Mouse (Mus musculus): ENCODE measurements around the gene Lrba.

Lrba gene

GRCm38 (mm10) chr3:86253791-86254190 is 29.3 kb downstream of the Lrba start:
- DNase-seq (ENCODE audit: inconsistent ontology term), result no peak

GRCm38 (mm10) chr3:86268074-86268702 is 43.7 kb downstream of the Lrba start:
- DNase-seq (ENCODE audit: inconsistent ontology term), result peak; percentile 15

GRCm38 (mm10) chr3:86275651-86276050 is 51.2 kb downstream of the Lrba start:
- DNase-seq (ENCODE audit: inconsistent ontology term), result no peak

GRCm38 (mm10) chr3:86291326-86291725 is 66.8 kb downstream of the Lrba start:
- no peak for DNase-seq (ENCODE audit: inconsistent ontology term)

- no peak for DNase-seq (ENCODE audit: inconsistent ontology term)
Measured at GRCm38 (mm10) chr3:86294866-86295265, 70.4 kb downstream of the Lrba start.

GRCm38 (mm10) chr3:86296214-86296613 is 71.7 kb downstream of the Lrba start:
- DNase-seq (ENCODE audit: inconsistent ontology term), result no peak

GRCm38 (mm10) chr3:86308833-86309232 is 84.4 kb downstream of the Lrba start:
- no peak for DNase-seq (ENCODE audit: inconsistent ontology term)

- DNase-seq (ENCODE audit: inconsistent ontology term), result no peak
Measured at GRCm38 (mm10) chr3:86310216-86310615, 85.7 kb downstream of the Lrba start.

GRCm38 (mm10) chr3:86311406-86311805 is 86.9 kb downstream of the Lrba start:
- no peak for DNase-seq (ENCODE audit: inconsistent ontology term)

- no peak for DNase-seq (ENCODE audit: inconsistent ontology term)
Measured at GRCm38 (mm10) chr3:86317636-86318035, 93.2 kb downstream of the Lrba start.

- DNase-seq (ENCODE audit: inconsistent ontology term), result peak; percentile 33
Measured at GRCm38 (mm10) chr3:86328531-86328930, 104.1 kb downstream of the Lrba start.

GRCm38 (mm10) chr3:86343261-86343660 is 118.8 kb downstream of the Lrba start:
- no peak for DNase-seq (ENCODE audit: inconsistent ontology term)

- DNase-seq (ENCODE audit: inconsistent ontology term), result peak; percentile 16
Measured at GRCm38 (mm10) chr3:86362486-86362885, 138.0 kb downstream of the Lrba start.

- DNase-seq (ENCODE audit: inconsistent ontology term), result no peak
Measured at GRCm38 (mm10) chr3:86371466-86371865, 147.0 kb downstream of the Lrba start.

- no peak for DNase-seq (ENCODE audit: inconsistent ontology term)
Measured at GRCm38 (mm10) chr3:86375276-86375675, 150.8 kb downstream of the Lrba start.

- DNase-seq (ENCODE audit: inconsistent ontology term), result no peak
Measured at GRCm38 (mm10) chr3:86382557-86382956, 158.1 kb downstream of the Lrba start.

GRCm38 (mm10) chr3:86385047-86385446 is 160.6 kb downstream of the Lrba start:
- DNase-seq (ENCODE audit: inconsistent ontology term), result no peak

GRCm38 (mm10) chr3:86386246-86386645 is 161.8 kb downstream of the Lrba start:
- DNase-seq (ENCODE audit: inconsistent ontology term), result no peak

- DNase-seq (ENCODE audit: inconsistent ontology term), result no peak
Measured at GRCm38 (mm10) chr3:86423828-86424227, 199.3 kb downstream of the Lrba start.

- no peak for DNase-seq (ENCODE audit: inconsistent ontology term)
Measured at GRCm38 (mm10) chr3:86426733-86427132, 202.3 kb downstream of the Lrba start.

GRCm38 (mm10) chr3:86443497-86443896 is 219.0 kb downstream of the Lrba start:
- DNase-seq (ENCODE audit: inconsistent ontology term), result no peak

GRCm38 (mm10) chr3:86451211-86451610 is 226.7 kb downstream of the Lrba start:
- no peak for DNase-seq (ENCODE audit: inconsistent ontology term)

GRCm38 (mm10) chr3:86461582-86461981 is 237.1 kb downstream of the Lrba start:
- no peak for DNase-seq (ENCODE audit: inconsistent ontology term)

- no peak for DNase-seq (ENCODE audit: inconsistent ontology term)
Measured at GRCm38 (mm10) chr3:86489992-86490391, 265.5 kb downstream of the Lrba start.

All from Muller cell, postnatal 12 days (primary cell).